Mouse (Mus musculus): ENCODE results near the gene Slc7a6. TPM values are rescaled to one million over a fixed set of nuclear protein-coding genes. Genes with fewer than 3 reads are reported as not detected.

Slc7a6 gene
- total RNA-seq, 2 experiments from 2014 or later, result 22.2 to 32.7 TPM

- DNase-seq, result peak; percentile 73 to 82
Measured at GRCm38 (mm10) chr8:106140769-106141168, 27.9 kb upstream of the Slc7a6 start.

GRCm38 (mm10) chr8:106145331-106145730 lies 23.3 kb upstream of the Slc7a6 start:
- no peak for DNase-seq

- DNase-seq, result no peak
Measured at GRCm38 (mm10) chr8:106146014-106146413, 22.6 kb upstream of the Slc7a6 start.

DNA sequence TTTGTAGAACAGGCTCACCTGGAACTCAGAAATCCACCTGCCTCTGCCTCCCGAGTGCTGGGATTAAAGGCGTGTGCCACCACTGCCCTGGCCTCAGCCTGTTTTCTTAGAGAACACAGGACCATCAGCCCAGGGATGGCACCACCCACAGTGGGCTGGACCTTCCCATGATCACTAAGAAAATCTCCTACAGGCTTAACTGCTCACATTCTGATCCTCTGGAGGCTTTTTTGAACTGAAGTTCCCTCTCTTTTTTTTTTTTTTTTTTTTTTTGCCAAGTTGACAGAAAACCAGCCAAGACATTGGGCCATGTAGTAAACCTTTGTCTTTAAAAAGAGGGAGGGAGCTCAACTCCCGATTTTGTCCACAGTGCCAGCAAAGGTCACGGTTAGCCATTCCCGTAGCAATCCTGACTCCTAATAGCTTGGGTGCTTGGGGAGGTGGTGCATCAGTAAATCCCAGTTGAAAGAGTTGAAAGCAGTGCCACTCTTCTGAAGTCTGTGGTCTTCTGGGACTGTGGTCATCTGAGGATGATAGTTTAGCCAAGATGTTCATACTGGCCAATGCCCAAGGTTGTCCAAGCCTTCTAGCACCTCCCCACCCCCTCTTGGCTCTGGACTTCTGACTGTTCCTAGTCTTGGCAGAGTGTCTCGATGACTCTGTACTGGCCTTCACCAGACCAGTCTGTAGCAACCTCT lies 20.6 kb upstream of the Slc7a6 start:
- no peak for DNase-seq

DNA sequence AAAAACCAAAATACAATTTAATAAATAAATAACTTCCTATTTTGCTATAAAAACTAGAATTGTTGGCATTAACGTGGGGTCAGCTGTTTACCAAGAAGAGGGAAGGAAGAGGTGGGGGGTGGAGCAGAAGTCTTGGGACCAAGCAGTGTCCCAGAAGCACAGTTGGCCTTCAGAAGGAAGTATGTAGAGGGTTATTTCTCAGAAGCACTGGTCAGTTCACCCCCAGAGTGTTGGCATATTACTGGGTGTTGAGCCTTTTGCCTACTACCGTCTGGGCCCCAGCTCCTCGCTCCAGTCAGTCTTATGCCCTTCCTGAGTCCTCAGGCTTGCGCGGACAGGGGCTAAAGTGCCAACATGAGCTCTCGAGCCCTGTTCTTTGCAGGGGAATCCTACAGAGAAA lies 19.6 kb upstream of the Slc7a6 start:
- DNase-seq, result no peak

- peak; percentile 91 to 93 for DNase-seq
Measured at GRCm38 (mm10) chr8:106149801-106150652, 18.6 kb upstream of the Slc7a6 start, which contains the start of gene Pla2g15. Pla2g15 (plus strand) TSS chr8:106150399.

DNA sequence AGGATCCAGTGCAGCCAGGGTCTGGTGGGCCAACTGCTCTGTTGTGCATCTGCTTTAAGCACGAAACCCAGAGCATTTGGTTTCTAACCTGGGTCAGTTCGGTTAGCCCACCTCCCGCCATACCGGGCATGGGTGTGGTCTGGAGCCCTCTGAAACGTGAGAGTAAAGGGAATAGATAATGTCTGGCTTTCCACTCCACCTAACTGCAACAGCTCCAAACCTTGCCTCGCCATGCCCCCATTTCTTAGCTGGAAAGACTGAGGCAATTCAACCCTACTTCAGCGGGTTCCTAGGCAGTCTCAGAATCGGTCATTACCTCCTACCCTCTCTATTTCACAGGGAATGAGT lies 18.0 kb upstream of the Slc7a6 start:
- no peak for DNase-seq

DNA sequence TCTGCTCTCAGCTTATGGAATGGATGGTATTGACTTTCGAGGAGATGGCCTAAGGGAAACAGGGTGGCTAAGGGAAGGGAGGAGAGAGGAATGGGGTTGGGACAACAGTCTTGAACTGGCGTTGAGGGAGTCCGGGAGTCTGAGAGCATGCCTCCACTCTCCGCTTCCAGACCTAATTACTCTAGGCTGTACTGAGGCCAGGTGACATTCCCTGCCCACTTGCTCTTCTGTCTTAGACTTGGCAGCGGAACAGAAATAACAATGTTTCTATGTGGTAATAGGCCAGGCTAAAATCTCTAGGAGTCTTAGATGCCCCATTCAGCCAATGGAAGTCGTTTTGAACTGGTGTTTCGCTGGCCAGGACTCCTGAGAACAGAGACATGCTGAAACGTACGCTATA lies 17.6 kb upstream of the Slc7a6 start:
- DNase-seq, result no peak

DNA sequence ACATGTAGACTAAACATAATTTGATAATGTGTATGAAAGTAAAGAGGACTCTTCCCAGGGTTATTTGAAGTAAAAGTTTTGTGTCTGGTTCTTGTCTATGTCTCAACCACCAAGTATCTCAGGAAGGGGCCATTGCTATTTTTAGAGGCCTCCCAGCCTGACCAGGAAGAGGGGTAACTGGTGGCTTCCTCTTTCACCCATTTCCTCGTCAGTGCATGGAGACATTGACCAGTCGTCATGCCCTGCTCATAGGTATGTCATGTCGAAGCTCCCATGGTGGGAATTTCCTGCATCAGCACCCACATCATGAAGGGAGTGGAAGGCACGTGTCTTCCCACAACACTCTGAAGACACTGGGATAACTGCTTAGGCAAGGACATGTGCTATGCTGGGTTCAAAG lies 15.8 kb upstream of the Slc7a6 start:
- no peak for DNase-seq

GRCm38 (mm10) chr8:106157419-106157818 lies 11.2 kb upstream of the Slc7a6 start:
- no peak for DNase-seq

DNA sequence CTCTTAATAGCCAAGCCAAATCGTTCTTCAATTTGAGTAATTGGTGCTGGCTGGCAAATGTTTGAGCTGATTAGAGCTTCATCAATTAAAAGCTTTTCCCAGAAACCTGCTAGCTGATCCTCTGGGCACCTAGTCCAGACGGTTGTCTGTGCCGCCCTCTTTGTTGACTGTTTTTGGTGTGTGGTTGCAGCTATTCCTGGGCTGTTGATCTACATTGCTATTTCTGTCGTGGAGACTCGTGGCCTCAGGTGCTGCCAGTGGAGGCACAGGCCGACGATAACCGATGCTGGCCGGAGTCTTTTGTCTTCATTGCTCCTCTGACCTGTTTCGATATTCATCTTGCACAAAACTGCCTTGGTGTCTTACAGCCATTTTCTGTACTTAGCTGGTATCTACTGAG lies 10.3 kb upstream of the Slc7a6 start:
- DNase-seq, result no peak

GRCm38 (mm10) chr8:106159876-106160275 lies 8.8 kb upstream of the Slc7a6 start:
- no peak for DNase-seq

DNA sequence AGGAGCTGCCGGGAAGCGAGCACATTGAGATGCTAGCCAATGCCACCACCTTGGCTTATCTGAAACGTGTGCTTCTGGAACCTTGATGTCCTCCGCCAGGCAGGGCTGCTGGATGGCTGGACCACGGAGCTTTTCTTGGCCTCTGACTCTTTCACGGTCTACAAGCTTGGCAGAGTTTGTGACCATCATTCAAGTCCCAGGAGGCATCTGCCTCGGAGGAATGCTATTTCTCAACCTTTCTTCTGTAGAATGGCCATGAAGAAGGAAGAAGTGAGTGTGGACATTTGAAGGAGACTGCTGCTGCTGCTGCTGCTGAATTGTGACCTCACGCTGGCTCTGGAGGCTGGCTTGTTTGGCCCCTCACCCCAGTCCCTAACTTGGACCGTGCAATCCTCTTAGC lies 5.4 kb upstream of the Slc7a6 start:
- DNase-seq, result no peak

DNA sequence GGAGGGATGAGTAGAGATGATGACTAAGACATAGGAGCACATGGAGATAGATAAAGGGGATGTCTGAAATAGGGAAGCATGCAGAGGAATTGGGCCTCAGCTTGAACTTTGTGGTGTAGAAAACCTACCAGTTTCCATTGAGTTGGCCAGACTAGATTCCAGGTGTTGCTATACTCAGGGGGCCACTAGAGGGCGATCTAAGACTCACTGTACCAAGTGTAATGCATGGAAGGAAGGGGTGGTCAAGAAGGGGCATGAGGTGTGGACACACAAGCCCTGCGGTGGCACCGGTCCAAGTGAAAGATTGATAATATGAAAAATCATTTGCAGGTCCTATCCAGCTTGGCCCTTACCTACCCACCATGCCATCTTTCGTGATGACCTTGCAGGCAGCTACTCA lies 3.2 kb upstream of the Slc7a6 start:
- DNase-seq, result peak; percentile 49 to 66

GRCm38 (mm10) chr8:106169017-106169933 lies 618 bp downstream of the Slc7a6 start:
- peak in 1 of 2 experiments; percentile 55 for DNase-seq

GRCm38 (mm10) chr8:106169934-106170480 lies 1.4 kb downstream of the Slc7a6 start:
- no peak for DNase-seq

DNA sequence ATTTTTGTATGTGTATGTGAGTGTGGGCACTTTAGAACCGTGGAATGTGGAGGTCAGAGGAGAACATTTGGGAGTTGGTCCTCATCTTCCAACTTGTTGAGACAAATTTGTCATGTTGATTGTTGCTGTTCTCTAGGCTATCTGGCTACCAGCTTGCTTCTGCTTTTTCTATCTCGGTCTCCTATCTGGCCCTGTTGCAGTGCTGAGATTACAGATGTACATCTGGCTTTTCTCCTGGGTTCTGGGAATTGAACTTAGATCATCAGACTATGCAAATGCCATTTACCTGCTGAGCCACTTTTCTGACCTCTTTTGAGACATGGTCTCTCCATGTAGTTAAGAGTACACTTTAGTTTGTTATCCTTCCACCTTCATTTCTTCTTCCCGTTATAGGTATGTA lies 4.9 kb downstream of the Slc7a6 start:
- no peak for DNase-seq

GRCm38 (mm10) chr8:106176891-106177290 lies 8.2 kb downstream of the Slc7a6 start:
- DNase-seq, result no peak

DNA sequence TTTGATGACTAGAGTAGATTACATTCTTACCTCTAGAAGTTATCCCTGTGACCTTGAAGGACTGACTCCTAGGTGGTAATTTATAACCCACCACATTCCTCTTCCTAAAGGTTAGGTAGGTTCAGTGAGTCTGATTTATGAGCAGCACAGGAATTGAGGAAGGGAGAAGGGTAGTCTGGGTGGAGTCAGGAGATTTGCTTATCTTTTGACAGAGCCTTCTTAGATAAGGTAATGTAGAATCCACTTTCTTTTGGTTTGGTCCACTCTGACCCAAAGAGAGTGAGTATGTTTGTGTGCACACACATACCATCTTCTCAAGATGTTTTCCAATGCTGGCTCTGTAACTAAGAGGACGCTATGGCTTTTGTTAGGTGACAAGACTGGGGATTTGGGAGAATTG lies 8.9 kb downstream of the Slc7a6 start:
- no peak for DNase-seq

DNA sequence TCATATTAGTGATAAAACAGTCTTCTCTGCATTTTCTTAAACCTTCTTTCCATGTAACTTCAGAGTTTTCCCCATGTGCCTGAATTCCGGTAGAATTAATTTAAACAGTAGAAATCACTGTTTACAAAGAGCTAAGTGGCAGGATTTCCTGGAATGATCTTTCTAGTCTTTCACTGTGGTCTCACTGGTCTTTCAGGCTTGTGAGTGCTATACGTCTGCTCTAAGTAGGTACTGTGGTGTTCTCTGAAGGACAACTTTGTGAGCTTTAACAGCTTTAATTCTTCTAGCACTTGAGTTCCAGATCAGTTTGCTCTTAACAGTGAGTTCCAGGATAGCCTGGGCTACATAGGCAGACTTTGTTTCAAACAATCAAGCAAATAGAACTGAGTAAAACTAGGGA lies 9.8 kb downstream of the Slc7a6 start:
- DNase-seq, result no peak

GRCm38 (mm10) chr8:106185628-106186270 lies 17.1 kb downstream of the Slc7a6 start:
- DNase-seq, result peak; percentile 34 to 36

DNA sequence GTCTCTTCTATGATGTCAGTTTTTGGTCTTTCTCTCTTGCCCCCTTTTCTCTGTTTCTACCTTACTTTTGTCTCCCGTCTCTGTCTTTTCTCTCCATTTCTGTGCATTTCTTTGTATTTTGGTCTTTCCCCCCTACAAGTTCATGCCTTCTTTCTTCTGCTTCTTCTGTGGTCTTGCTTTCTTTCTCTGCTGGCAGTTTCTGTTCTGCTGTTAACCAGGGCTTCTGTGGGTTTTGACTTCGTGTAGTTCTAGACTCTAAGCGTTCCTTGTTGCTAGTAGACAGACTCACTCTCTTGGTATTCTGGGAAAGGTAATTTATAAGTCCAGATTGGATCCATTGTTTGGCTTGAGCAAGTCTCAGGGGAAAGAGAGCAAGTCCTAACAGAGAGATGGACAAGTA lies 17.7 kb downstream of the Slc7a6 start:
- no peak for DNase-seq
